Mouse (Mus musculus) heart, embryonic 14.5 days (tissue): ENCODE measurements at regions not wholly inside any gene's neighbourhood (a gene's known extent, or its start where the extent isn't known, plus 50 kb on each side); places are given as distances from the start of the nearest gene placed in this dataset.

ENCODE experiments used
- ATAC-seq: fragments of 200-750 bp; cut with Nextera tagmentation; 2 replicates; pipeline ENCODE4 v1.8.0; 2017; ENCODE audit warnings: low read depth, moderate TSS enrichment; ENCODE audit not compliant: insufficient number of reproducible peaks, insufficient read depth, low FRiP score
- H3K27ac ChIP-seq, 2 experiments: fragments of 200-500 bp in 1 of 2; fragments of 300-500 bp in 1 of 2; sonication (generic) in 1 of 2; replicated peaks in 1 of 2; 2 replicates each; pipeline ENCODE4 v1.5.1; 2012 to 2014; ENCODE audit warnings: low read depth in 2 of 2, low read length in 2 of 2, control low read depth in 1 of 2, mild to moderate bottlenecking in 1 of 2, mixed read lengths in 1 of 2; ENCODE audit not compliant: control insufficient read depth in 1 of 2, insufficient read depth in 1 of 2
- H3K27me3 ChIP-seq: fragments of 300-500 bp; sonication (generic); 2 replicates; pipeline ENCODE4 v1.6.1; 2014; ENCODE audit warnings: mild to moderate bottlenecking, low read length, control low read depth; ENCODE audit not compliant: control insufficient read depth, insufficient read depth
- H3K36me3 ChIP-seq: fragments of 300-500 bp; sonication (generic); 2 replicates; pipeline ENCODE4 v1.6.1; 2014; ENCODE audit warnings: mild to moderate bottlenecking, control low read depth, low read length, mixed read lengths; ENCODE audit not compliant: control insufficient read depth, insufficient read depth
- H3K4me1 ChIP-seq, 2 experiments: fragments of 200-500 bp in 1 of 2; fragments of 300-500 bp in 1 of 2; sonication (generic) in 1 of 2; 2 replicates each; pipeline ENCODE4 v1.6.1; 2012 to 2014; ENCODE audit warnings: low read length in 2 of 2, control low read depth in 1 of 2, mixed read lengths in 1 of 2; ENCODE audit not compliant: control insufficient read depth in 2 of 2, insufficient read depth in 2 of 2
- H3K4me2 ChIP-seq: fragments of 300-500 bp; sonication (generic); 2 replicates; pipeline ENCODE4 v1.6.1; 2014; ENCODE audit warnings: mild to moderate bottlenecking, low read length
- H3K4me3 ChIP-seq, 2 experiments: fragments of 200-500 bp in 1 of 2; fragments of 300-500 bp in 1 of 2; sonication (generic) in 1 of 2; 2 replicates each; pipeline ENCODE4 v1.5.1; 2012 to 2014; ENCODE audit warnings: low read length in 2 of 2, mild to moderate bottlenecking in 2 of 2, control low read depth in 1 of 2, low read depth in 1 of 2, moderate library complexity in 1 of 2; ENCODE audit not compliant: control insufficient read depth in 1 of 2, insufficient read depth in 1 of 2
- H3K9ac ChIP-seq: fragments of 300-500 bp; sonication (generic); 2 replicates; pipeline ENCODE4 v1.6.1; 2014; ENCODE audit warnings: mild to moderate bottlenecking, low read length
- H3K9me3 ChIP-seq: fragments of 300-500 bp; sonication (generic); 2 replicates; pipeline ENCODE4 v1.6.1; 2016; ENCODE audit warnings: low read length, control low read depth; ENCODE audit not compliant: control insufficient read depth
- WGBS: fragments of 180-500 bp; shearing (Covaris S2); extraction: QIAGEN DNeasy Blood & Tissue Kit; methylation state at CpG from one replicate; pipeline ENCODE4 v1.1.7; 2014; 5-methylcytosine and 5-hydroxymethylcytosine counted together

- H3K4me1 ChIP-seq, result no peaks in the 10 kb centered on the region; a peak in 1 of 4 replicates
- no peak overlapping the region for H3K4me3 ChIP-seq
- no peak overlapping the region for H3K27ac ChIP-seq
- ATAC-seq, result no peak
- H3K4me2 ChIP-seq, result no peak overlapping the region
- H3K9ac ChIP-seq, result no peak overlapping the region
- no peaks in the 10 kb centered on the region for H3K9me3 ChIP-seq
- WGBS, result 52% methylated on average over 2 of the region's 2 CpGs
- H3K36me3 ChIP-seq, result no peaks in the 10 kb centered on the region
- no peaks in the 10 kb centered on the region for H3K27me3 ChIP-seq
Measured at GRCm38 (mm10) chr14:74117686-74118085, 456.7 kb downstream of the Gm21750 start.

GRCm38 (mm10) chr14:74145202-74145700 is 484.2 kb downstream of the Gm21750 start:
- Histone ChIP-seq H3K9ac (no peak overlapping the region), H3K27ac (no peak overlapping the region), H3K4me1 (no peaks in the 10 kb centered on the region), H3K9me3 (no peaks in the 10 kb centered on the region), H3K27me3 (no peaks in the 10 kb centered on the region), H3K4me2 (no peak overlapping the region), H3K36me3 (no peaks in the 10 kb centered on the region), H3K4me3 (no peak overlapping the region)
- 80% methylated on average over 4 of the region's 4 CpGs for WGBS
- ATAC-seq, result no peak

DNA sequence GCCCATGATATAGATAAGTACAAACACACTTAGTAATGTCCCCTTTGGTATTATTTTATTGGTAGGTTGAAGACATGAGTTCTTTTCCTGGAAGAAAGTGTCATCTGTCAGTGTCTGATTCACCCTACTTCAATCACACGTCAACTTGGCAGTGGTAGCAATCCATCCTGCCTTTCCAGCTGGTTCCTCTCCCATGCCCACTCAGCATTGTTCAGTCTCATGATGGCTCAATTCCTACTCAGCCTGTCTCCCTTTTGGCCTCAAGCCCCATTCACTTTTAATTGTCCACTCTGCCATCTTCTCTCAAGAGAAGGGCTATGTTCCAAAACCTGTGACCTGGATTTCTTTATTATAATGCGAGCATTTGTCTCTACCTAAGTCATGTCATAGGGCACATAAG is 474.4 kb upstream of the Htr2a start:
- WGBS, result 82% methylated on average over 2 of the region's 2 CpGs
- no peak overlapping the region for H3K4me3 ChIP-seq
- H3K9ac ChIP-seq, result no peak overlapping the region
- ATAC-seq, result no peak
- no peak overlapping the region for H3K4me2 ChIP-seq
- H3K4me1 ChIP-seq, result no peaks in the 10 kb centered on the region
- no peaks in the 10 kb centered on the region for H3K27me3 ChIP-seq
- H3K9me3 ChIP-seq, result 0 out of 2 replicates have a peak, but pooled peaks cover 5% of the 10 kb centered on the region
- no peak overlapping the region for H3K27ac ChIP-seq
- no peaks in the 10 kb centered on the region for H3K36me3 ChIP-seq

GRCm38 (mm10) chr14:74169131-74169875 is 471.3 kb upstream of the Htr2a start:
- no peaks in the 10 kb centered on the region for H3K4me1 ChIP-seq
- no peaks in the 10 kb centered on the region for H3K36me3 ChIP-seq
- H3K9ac ChIP-seq, result no peak overlapping the region
- H3K9me3 ChIP-seq, result no peaks in the 10 kb centered on the region
- 58% methylated on average over 2 of the region's 2 CpGs for WGBS
- no peak overlapping the region for H3K4me3 ChIP-seq
- no peak for ATAC-seq
- H3K4me2 ChIP-seq, result no peak overlapping the region
- H3K27me3 ChIP-seq, result no peaks in the 10 kb centered on the region
- no peak overlapping the region for H3K27ac ChIP-seq

DNA sequence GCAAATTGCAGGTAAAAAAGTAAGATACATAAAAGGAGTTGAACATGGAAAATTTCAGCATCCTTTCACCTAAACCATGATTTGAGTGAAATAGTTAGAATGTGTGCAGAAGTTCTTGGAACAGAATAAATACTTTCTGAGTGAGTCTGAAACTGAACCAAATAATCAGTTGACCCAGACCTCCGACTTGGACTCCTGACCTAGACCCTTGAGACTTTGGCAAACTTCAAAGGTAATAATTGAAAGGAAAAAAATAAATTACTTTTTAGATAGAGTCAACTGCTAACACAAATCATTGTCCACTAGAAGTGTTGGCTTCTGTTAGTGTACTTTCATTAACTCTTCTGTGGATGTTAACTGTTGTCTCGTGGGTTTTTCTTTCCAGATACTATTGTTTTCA is 460.6 kb upstream of the Htr2a start:
- no peak overlapping the region for H3K9ac ChIP-seq
- no peaks in the 10 kb centered on the region for H3K36me3 ChIP-seq
- no peak overlapping the region for H3K4me2 ChIP-seq
- H3K4me1 ChIP-seq, result no peaks in the 10 kb centered on the region
- H3K27ac ChIP-seq, result no peak overlapping the region
- no peak overlapping the region for H3K4me3 ChIP-seq
- H3K9me3 ChIP-seq, result no peaks in the 10 kb centered on the region
- no peak for ATAC-seq
- 70% methylated on average over 2 of the region's 2 CpGs for WGBS
- no peaks in the 10 kb centered on the region for H3K27me3 ChIP-seq

GRCm38 (mm10) chr14:74182996-74183395 is 457.6 kb upstream of the Htr2a start:
- H3K4me3 ChIP-seq, result no peak overlapping the region
- H3K9me3 ChIP-seq, result no peaks in the 10 kb centered on the region
- no peak overlapping the region for H3K4me2 ChIP-seq
- no peaks in the 10 kb centered on the region for H3K4me1 ChIP-seq
- ATAC-seq, result no peak
- H3K27me3 ChIP-seq, result no peaks in the 10 kb centered on the region
- 80% methylated on average over 4 of the region's 4 CpGs for WGBS
- no peak overlapping the region for H3K9ac ChIP-seq
- no peak overlapping the region for H3K27ac ChIP-seq
- no peaks in the 10 kb centered on the region for H3K36me3 ChIP-seq

GRCm38 (mm10) chr14:74201710-74202109 is 438.9 kb upstream of the Htr2a start:
- ATAC-seq, result no peak
- Histone ChIP-seq H3K36me3 (no peaks in the 10 kb centered on the region), H3K9ac (no peak overlapping the region), H3K9me3 (no peaks in the 10 kb centered on the region), H3K27ac (no peak overlapping the region), H3K27me3 (no peaks in the 10 kb centered on the region), H3K4me2 (no peak overlapping the region), H3K4me1 (no peaks in the 10 kb centered on the region), H3K4me3 (no peak overlapping the region)
- WGBS, result 88% methylated on average over 2 of the region's 2 CpGs

DNA sequence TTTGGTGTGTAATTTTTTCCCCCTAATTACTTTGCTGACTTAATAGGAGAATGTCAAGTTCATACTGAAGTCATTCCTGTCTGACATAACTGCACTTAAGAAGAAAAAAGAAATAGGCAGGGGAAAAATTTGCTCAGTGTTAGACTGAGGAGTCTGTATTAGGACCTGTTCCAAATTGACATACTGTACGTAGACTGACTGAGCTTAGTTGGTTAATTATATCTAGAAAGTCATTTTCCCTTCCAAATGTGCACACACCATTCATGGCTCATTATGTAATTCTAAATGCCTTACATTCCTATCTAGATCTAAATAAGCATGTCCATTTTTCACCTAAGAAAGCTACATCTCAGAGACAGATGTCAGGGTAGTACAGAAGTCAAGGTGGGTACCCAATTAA is 435.6 kb upstream of the Htr2a start:
- H3K9ac ChIP-seq, result no peak overlapping the region

More for the DNA sequence above, 435.6 kb upstream of the Htr2a start:
- Histone ChIP-seq H3K36me3 (no peaks in the 10 kb centered on the region), H3K27ac (no peak overlapping the region), H3K27me3 (no peaks in the 10 kb centered on the region), H3K4me2 (no peak overlapping the region), H3K4me3 (no peak overlapping the region), H3K4me1 (no peaks in the 10 kb centered on the region), H3K9me3 (no peaks in the 10 kb centered on the region)
- ATAC-seq, result no peak
- WGBS, result 78% methylated on average over 1 of the region's 1 CpGs
